Mouse (Mus musculus) hindbrain, embryonic 11.5 days (tissue): ENCODE data around the gene Rab12. TPM values are rescaled to one million over a fixed set of nuclear protein-coding genes. Genes with fewer than 3 reads are reported as not detected.
"Not testable (repeated sequence)": the region's sequence is repeated elsewhere in the genome, so short reads cannot be mapped to it uniquely, and the experiment has no call there.

ENCODE experiments used
- ATAC-seq: fragments of 200-750 bp; cut with Nextera tagmentation; 2 replicates; pipeline ENCODE4 v1.8.0; 2017; ENCODE audit warnings: mild to moderate bottlenecking, moderate TSS enrichment, moderate library complexity; ENCODE audit not compliant: low FRiP score
- DNase-seq: peaks from one replicate; pipeline ENCODE4 v3.0.0-alpha.2; 2015; ENCODE audit warnings: low spot score
- H3K27ac ChIP-seq: fragments of 300-500 bp; sonication (generic); 2 replicates; pipeline ENCODE4 v1.5.1; 2014; ENCODE audit warnings: mild to moderate bottlenecking, low read depth, low read length
- H3K27me3 ChIP-seq: fragments of 300-500 bp; sonication (generic); 2 replicates; pipeline ENCODE4 v1.6.1; 2014; ENCODE audit warnings: mild to moderate bottlenecking, low read length, moderate library complexity, mixed read lengths; ENCODE audit not compliant: control insufficient read depth, insufficient read depth
- H3K36me3 ChIP-seq: fragments of 300-500 bp; sonication (generic); 2 replicates; pipeline ENCODE4 v1.6.1; 2014; ENCODE audit warnings: mild to moderate bottlenecking, low read length, moderate library complexity, mixed read lengths; ENCODE audit not compliant: control insufficient read depth, insufficient read depth
- H3K4me1 ChIP-seq: fragments of 300-500 bp; sonication (generic); replicated peaks from 2 replicates; pipeline ENCODE4 v1.6.1; 2014; ENCODE audit warnings: low read length, mixed read lengths; ENCODE audit not compliant: control insufficient read depth, insufficient read depth
- H3K4me2 ChIP-seq: fragments of 300-500 bp; sonication (generic); replicated peaks from 2 replicates; pipeline ENCODE4 v1.6.1; 2014; ENCODE audit warnings: mild to moderate bottlenecking, low read depth, low read length
- H3K4me3 ChIP-seq: fragments of 300-500 bp; sonication (generic); 2 replicates; pipeline ENCODE4 v1.5.1; 2014; ENCODE audit warnings: low read depth, low read length
- H3K9ac ChIP-seq: fragments of 300-500 bp; sonication (generic); 2 replicates; pipeline ENCODE4 v1.6.1; 2014; ENCODE audit warnings: low read depth, low read length
- H3K9me3 ChIP-seq: fragments of 300-500 bp; sonication (generic); 2 replicates; pipeline ENCODE4 v1.6.1; 2016; ENCODE audit warnings: low read length; ENCODE audit not compliant: control insufficient read depth
- WGBS: fragments of 180-500 bp; shearing (Covaris S2); extraction: QIAGEN DNeasy Blood & Tissue Kit; methylation state at CpG from one replicate; pipeline ENCODE4 v1.1.7; 2014; 5-methylcytosine and 5-hydroxymethylcytosine counted together
- polyA plus RNA-seq: library from polyadenylated mRNA; unstranded; fragments of >200 nt; fragmentation: Nextera tagmentation; extraction: Ambion mirVana; gene quantifications from 2 replicates; pipeline ENCODE4 v1.2.1, GENCODE M21; 2014

Rab12 gene
- polyA plus RNA-seq, 1 experiment from 2014 or later: 44.1 TPM

GRCm38 (mm10) chr17:66523396-66523795 lies 3.9 kb upstream of the Rab12 start:
- ATAC-seq: no peak
- H3K36me3 ChIP-seq: no peaks in the 10 kb centered on the region
- H3K9ac ChIP-seq: no peak overlapping the region
- H3K4me3 ChIP-seq: no peak overlapping the region
- WGBS: 80% methylated on average over 5 of the region's 5 CpGs
- H3K27ac ChIP-seq: no peak overlapping the region
- H3K4me2 ChIP-seq: no peak overlapping the region
- H3K27me3 ChIP-seq: no peaks in the 10 kb centered on the region
- no peaks in the 10 kb centered on the region for H3K9me3 ChIP-seq
- no peak for DNase-seq
- no peaks in the 10 kb centered on the region for H3K4me1 ChIP-seq

GRCm38 (mm10) chr17:66522631-66523030 lies 3.1 kb upstream of the Rab12 start:
- H3K9me3 ChIP-seq, H3K4me3 ChIP-seq, DNase-seq, H3K9ac ChIP-seq, H3K4me1 ChIP-seq, H3K36me3 ChIP-seq, H3K27ac ChIP-seq, H3K4me2 ChIP-seq, H3K27me3 ChIP-seq, ATAC-seq: not testable (repeated sequence)
- 92% methylated on average over 1 of the region's 1 CpGs for WGBS

- Histone ChIP-seq H3K4me1 (no peaks in the 10 kb centered on the region), H3K4me3 (peak overlapping the region; percentile 98), H3K27me3 (no peaks in the 10 kb centered on the region), H3K27ac (peak overlapping the region; percentile 51; the same call in 1 of the 2 replicates), H3K9me3 (no peaks in the 10 kb centered on the region), H3K9ac (peak overlapping the region; percentile 95), H3K4me2 (peak overlapping the region; percentile 75), H3K36me3 (no peaks in the 10 kb centered on the region)
- DNase-seq (peak; percentile 58), ATAC-seq (peak; percentile 73)
- under 1% methylated on average over 38 of the region's 57 CpGs for WGBS
These were observed 514 bp downstream of the Rab12 start for GRCm38 (mm10) chr17:66518877-66519553.

GRCm38 (mm10) chr17:66516953-66517352 lies 2.6 kb downstream of the Rab12 start:
- Histone ChIP-seq H3K4me2 (no peak overlapping the region), H3K9me3 (no peaks in the 10 kb centered on the region), H3K27ac (no peak overlapping the region), H3K4me1 (0 out of 2 replicates have a peak, but pooled peaks cover 2% of the 10 kb centered on the region), H3K27me3 (no peaks in the 10 kb centered on the region), H3K36me3 (no peaks in the 10 kb centered on the region), H3K4me3 (no peak overlapping the region), H3K9ac (no peak overlapping the region)
- WGBS: 88% methylated on average over 4 of the region's 4 CpGs
- DNase-seq (no peak), ATAC-seq (no peak)

- Histone ChIP-seq H3K27me3 (no peaks in the 10 kb centered on the region), H3K4me3 (no peak overlapping the region), H3K36me3 (no peaks in the 10 kb centered on the region), H3K9ac (no peak overlapping the region), H3K4me1 (0 out of 2 replicates have a peak, but pooled peaks cover 2% of the 10 kb centered on the region), H3K9me3 (no peaks in the 10 kb centered on the region), H3K27ac (no peak overlapping the region), H3K4me2 (no peak overlapping the region)
- no peak for DNase-seq
- 93% methylated on average over 10 of the region's 10 CpGs for WGBS
- no peak for ATAC-seq
These were observed 5.1 kb downstream of the Rab12 start for GRCm38 (mm10) chr17:66514288-66514995.

- H3K4me2 ChIP-seq: no peak overlapping the region
- ATAC-seq: no peak
- H3K27me3 ChIP-seq: no peaks in the 10 kb centered on the region
- no peak for DNase-seq
- H3K4me3 ChIP-seq: no peak overlapping the region
- H3K4me1 ChIP-seq: 0 out of 2 replicates have a peak, but pooled peaks cover 2% of the 10 kb centered on the region
- H3K9ac ChIP-seq: no peak overlapping the region
- WGBS: 81% methylated on average over 15 of the region's 15 CpGs
- no peaks in the 10 kb centered on the region for H3K9me3 ChIP-seq
- H3K36me3 ChIP-seq: no peaks in the 10 kb centered on the region
- H3K27ac ChIP-seq: no peak overlapping the region
These were observed 7.2 kb downstream of the Rab12 start for GRCm38 (mm10) chr17:66512202-66512956.

GRCm38 (mm10) chr17:66510221-66510683 lies 9.3 kb downstream of the Rab12 start:
- no peak for DNase-seq
- Histone ChIP-seq H3K9me3 (no peaks in the 10 kb centered on the region), H3K27ac (no peak overlapping the region), H3K27me3 (no peaks in the 10 kb centered on the region), H3K36me3 (0 out of 2 replicates have a peak, but pooled peaks cover 4% of the 10 kb centered on the region), H3K4me3 (no peak overlapping the region), H3K9ac (no peak overlapping the region), H3K4me1 (0 out of 2 replicates have a peak, but pooled peaks cover 2% of the 10 kb centered on the region), H3K4me2 (no peak overlapping the region)
- ATAC-seq: no peak
- WGBS: 59% methylated on average over 10 of the region's 10 CpGs

GRCm38 (mm10) chr17:66507049-66507954 lies 12.2 kb downstream of the Rab12 start:
- no peak overlapping the region for H3K9ac ChIP-seq
- H3K36me3 ChIP-seq: peaks cover 4% of the 10 kb centered on the region; the same call in 1 of the 2 replicates
- WGBS: 92% methylated on average over 9 of the region's 9 CpGs
- no peak overlapping the region for H3K4me2 ChIP-seq
- H3K27me3 ChIP-seq: no peaks in the 10 kb centered on the region
- no peak for DNase-seq
- ATAC-seq: no peak
- no peaks in the 10 kb centered on the region for H3K9me3 ChIP-seq
- H3K27ac ChIP-seq: no peak overlapping the region
- no peak overlapping the region for H3K4me3 ChIP-seq
- H3K4me1 ChIP-seq: 0 out of 2 replicates have a peak, but pooled peaks cover 2% of the 10 kb centered on the region
